In the genomic region with DNA sequence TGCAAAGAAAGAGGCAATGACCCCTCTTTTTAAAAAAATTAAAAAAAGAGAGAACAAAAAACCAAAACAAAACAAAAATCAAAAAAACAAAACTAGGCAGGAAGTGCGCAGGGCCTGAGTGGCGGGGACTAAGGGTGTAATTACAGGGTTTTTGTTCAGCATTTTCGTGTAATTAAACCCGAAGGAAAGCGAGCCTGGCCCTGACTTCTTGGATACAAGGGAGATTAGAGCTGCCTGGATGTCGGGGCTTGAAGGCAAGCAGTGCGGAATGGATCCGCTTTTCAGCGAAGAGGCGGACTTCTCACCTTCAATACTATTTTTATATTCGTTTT, we compare ENCODE assay signal across 8 mouse cellular contexts. TPM values are rescaled to one million over a fixed set of nuclear protein-coding genes. Genes with fewer than 3 reads are reported as not detected.
A peak's percentile ranks its signal among the peaks of the same experiment; 100 is the strongest.
DNase-seq lines count a peak whose midpoint lies in the region; ATAC-seq lines count a peak whose summit lies in the region.

No protein-coding gene starts in this region.

- no peaks in the 10 kb centered on the region for H3K9me3 ChIP-seq in heart, embryonic 16.5 days (replicated peaks; ENCODE audit: control insufficient read depth, low read length)
- H3K9me3 ChIP-seq in hindbrain, embryonic 15.5 days, result no peaks in the 10 kb centered on the region
- no peaks in the 10 kb centered on the region for H3K9me3 ChIP-seq in midbrain, embryonic 13.5 days

- H3K27me3 ChIP-seq in heart, embryonic 16.5 days (ENCODE audit: control insufficient read depth, insufficient read depth, low read length), result no peaks in the 10 kb centered on the region
- no peaks in the 10 kb centered on the region for H3K27me3 ChIP-seq in hindbrain, embryonic 15.5 days
- no peaks in the 10 kb centered on the region for H3K27me3 ChIP-seq in midbrain, embryonic 13.5 days

- DNase-seq in heart, adult 9 months (ENCODE audit: low spot score in 2 of 2), result no peak
- peak; percentile 42 for DNase-seq in Muller cell, postnatal 12 days (ENCODE audit: inconsistent ontology term)
- no peak for DNase-seq in cerebellum, adult 9-11 months
- no peak for DNase-seq in thymus, postnatal 10 days (ENCODE audit: low spot score in 2 of 2)
- DNase-seq in urinary bladder, postnatal 4 days (ENCODE audit: low spot score in 2 of 2), result no peak

- 16% methylated on average over 11 of the region's 11 CpGs for WGBS in heart, embryonic 16.5 days
- WGBS in hindbrain, embryonic 15.5 days, result 6% methylated on average over 11 of the region's 11 CpGs
- 2% methylated on average over 11 of the region's 11 CpGs for WGBS in midbrain, embryonic 13.5 days

- H3K9ac ChIP-seq in heart, embryonic 16.5 days (ENCODE audit: low read length), result peak overlapping the region; percentile 80
- peak overlapping the region; percentile 44 for H3K9ac ChIP-seq in hindbrain, embryonic 15.5 days
- H3K9ac ChIP-seq in midbrain, embryonic 13.5 days (replicated peaks), result peak overlapping the region; percentile 69

- H3K36me3 ChIP-seq in heart, embryonic 16.5 days (ENCODE audit: control insufficient read depth, insufficient read depth), result no peaks in the 10 kb centered on the region
- H3K36me3 ChIP-seq in hindbrain, embryonic 15.5 days, result no peaks in the 10 kb centered on the region
- no peaks in the 10 kb centered on the region for H3K36me3 ChIP-seq in midbrain, embryonic 13.5 days

- peak overlapping the region; percentile 99 for H3K27ac ChIP-seq in heart, embryonic 16.5 days (ENCODE audit: low read length)
- peak overlapping the region; percentile 98 for H3K27ac ChIP-seq in hindbrain, embryonic 15.5 days (replicated peaks)
- peak overlapping the region; percentile 99 for H3K27ac ChIP-seq in midbrain, embryonic 13.5 days

- peaks cover 73% of the 10 kb centered on the region for H3K4me1 ChIP-seq in heart, embryonic 16.5 days (ENCODE audit: control insufficient read depth, insufficient read depth, low read length)
- peaks cover 91% of the 10 kb centered on the region for H3K4me1 ChIP-seq in hindbrain, embryonic 15.5 days (replicated peaks)
- peaks cover 94% of the 10 kb centered on the region for H3K4me1 ChIP-seq in midbrain, embryonic 13.5 days (replicated peaks)

- H3K4me3 ChIP-seq in heart, embryonic 16.5 days (ENCODE audit: low read length), result peak overlapping the region; percentile 56
- peak overlapping the region; percentile 25 for H3K4me3 ChIP-seq in hindbrain, embryonic 15.5 days
- peak overlapping the region; percentile 32 for H3K4me3 ChIP-seq in midbrain, embryonic 13.5 days (replicated peaks)

- ATAC-seq in heart, embryonic 16.5 days (replicated peaks; ENCODE audit: extremely low read depth, insufficient read depth, low FRiP score), result no peak
- ATAC-seq in hindbrain, embryonic 15.5 days (ENCODE audit: low FRiP score, low read depth), result no peak
- ATAC-seq in midbrain, embryonic 13.5 days, result no peak

- peak overlapping the region; percentile 79 for H3K4me2 ChIP-seq in heart, embryonic 16.5 days (ENCODE audit: low read depth, low read length)
- peak overlapping the region; percentile 70 for H3K4me2 ChIP-seq in hindbrain, embryonic 15.5 days
- H3K4me2 ChIP-seq in midbrain, embryonic 13.5 days (replicated peaks), result peak overlapping the region; percentile 67

RNA-seq across cellular contexts. Expression of a gene that starts 6.8 kb away (rescaled TPM):
- polyA plus RNA-seq in heart, embryonic 16.5 days (2015; fragmentation: Nextera tagmentation; extraction: Ambion mirVana), result 25.4 and 32.4 TPM in 2 replicates
- polyA plus RNA-seq in hindbrain, embryonic 15.5 days (2015; fragmentation: Nextera tagmentation; extraction: Ambion mirVana), result 72.9 and 87.3 TPM in 2 replicates
- polyA plus RNA-seq in midbrain, embryonic 13.5 days (2015; fragmentation: Nextera tagmentation; extraction: Ambion mirVana), result 65.3 and 75.5 TPM in 2 replicates

RNA-seq across cellular contexts. Expression of a gene that starts 55.4 kb away (rescaled TPM):
- 25.1 and 25.9 TPM in 2 replicates for polyA plus RNA-seq in heart, embryonic 16.5 days (2015; fragmentation: Nextera tagmentation; extraction: Ambion mirVana)
- 45.1 and 46.1 TPM in 2 replicates for polyA plus RNA-seq in hindbrain, embryonic 15.5 days (2015; fragmentation: Nextera tagmentation; extraction: Ambion mirVana)
- 49.8 and 51.2 TPM in 2 replicates for polyA plus RNA-seq in midbrain, embryonic 13.5 days (2015; fragmentation: Nextera tagmentation; extraction: Ambion mirVana)
